Comparison of ENCODE assay signal across 24 mouse cellular contexts in the genomic region with DNA sequence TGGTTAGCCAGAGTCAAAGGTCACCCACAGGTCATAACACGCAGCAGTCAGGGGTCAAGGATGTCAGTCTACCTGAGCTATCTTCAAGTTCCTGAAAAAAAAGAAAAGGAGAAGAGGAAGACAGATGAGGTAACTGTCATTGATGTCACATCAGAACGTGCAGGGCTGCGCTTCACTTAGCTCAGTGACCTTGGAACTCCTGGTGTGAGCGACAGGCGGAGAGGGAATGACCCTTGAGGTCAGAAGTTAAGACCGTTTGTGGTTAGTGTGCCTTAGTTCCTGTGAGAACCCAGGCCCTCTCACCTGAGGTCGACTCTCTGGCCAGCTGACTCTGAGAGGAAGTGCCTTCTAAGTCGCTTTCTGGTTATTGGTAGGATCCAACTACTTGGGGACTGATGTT. TPM values are rescaled to one million over a fixed set of nuclear protein-coding genes. Genes with fewer than 3 reads are reported as not detected.
DNase-seq lines count a peak whose midpoint lies in the region; ATAC-seq and TF ChIP-seq lines count a peak whose summit lies in the region.
"Had no signal": no experiment of that assay in that cellular context is flagged by ENCODE, and none has a peak within 500 bp of the region (broad histone marks: within the 10 kb centered on the region; RNA-seq: fewer than 3 reads in every experiment).

No protein-coding gene starts in this region.

- peak overlapping the region; percentile 47 for H3K9ac ChIP-seq in liver, embryonic 14.5 days (replicated peaks)
- H3K9ac ChIP-seq in forebrain, postnatal 0 days, result no peak overlapping the region
- H3K9ac ChIP-seq in forebrain, embryonic 14.5 days (ENCODE audit: low read length), result no peak overlapping the region
- H3K9ac ChIP-seq: heart, embryonic 13.5 days; hindbrain, embryonic 14.5 days; intestine, embryonic 15.5 days; limb, embryonic 13.5 days had no signal

- H3K4me3 ChIP-seq in liver, embryonic 14.5 days (ENCODE audit: insufficient read depth in 1 of 2, low read depth in 2 of 2, low read length in 2 of 2), result no peak overlapping the region
- H3K4me3 ChIP-seq in forebrain, postnatal 0 days (ENCODE audit: low read depth, low read length), result no peak overlapping the region
- H3K4me3 ChIP-seq in forebrain, embryonic 14.5 days (ENCODE audit: low read depth, low read length), result no peak overlapping the region
- H3K4me3 ChIP-seq: embryonic facial prominence, embryonic 10.5 days; heart, embryonic 13.5 days; intestine, embryonic 15.5 days; limb, embryonic 13.5 days had no signal

- H3K4me2 ChIP-seq in liver, embryonic 14.5 days (ENCODE audit: low read depth), result no peak overlapping the region
- no peak overlapping the region for H3K4me2 ChIP-seq in forebrain, postnatal 0 days (ENCODE audit: low read depth)
- H3K4me2 ChIP-seq in forebrain, embryonic 14.5 days (ENCODE audit: low read length), result no peak overlapping the region
- H3K4me2 ChIP-seq: heart, embryonic 13.5 days; hindbrain, embryonic 14.5 days; intestine, embryonic 15.5 days; limb, embryonic 13.5 days had no signal

- H3K27ac ChIP-seq in liver, embryonic 14.5 days, result peak overlapping the region; percentile 86
- no peak overlapping the region for H3K27ac ChIP-seq in forebrain, postnatal 0 days (ENCODE audit: low read depth, low read length)
- no peak overlapping the region for H3K27ac ChIP-seq in forebrain, embryonic 14.5 days (ENCODE audit: low read depth, low read length)
- H3K27ac ChIP-seq: heart, embryonic 13.5 days; hindbrain, embryonic 14.5 days; intestine, embryonic 15.5 days; limb, embryonic 13.5 days had no signal

- H3K27me3 ChIP-seq in liver, embryonic 14.5 days (ENCODE audit: control insufficient read depth, insufficient read depth, low read length), result no peaks in the 10 kb centered on the region
- no peaks in the 10 kb centered on the region for H3K27me3 ChIP-seq in forebrain, postnatal 0 days (ENCODE audit: insufficient read depth, low read length)
- H3K27me3 ChIP-seq in forebrain, embryonic 14.5 days (replicated peaks; ENCODE audit: control insufficient read depth, insufficient read depth, low read length), result no peaks in the 10 kb centered on the region
- H3K27me3 ChIP-seq: heart, embryonic 13.5 days; intestine, embryonic 15.5 days; limb, embryonic 13.5 days had no signal

- peak; percentile 45 to 49 for DNase-seq in B cell, adult 2 months
- DNase-seq in liver, embryonic 14.5 days (ENCODE audit: low read depth in 3 of 3, low spot score in 3 of 3), result no peak
- peak; percentile 60 to 67 for DNase-seq in natural killer cell, adult 2 months (ENCODE audit: low spot score in 2 of 2)
- DNase-seq in forebrain, postnatal 0 days, result no peak
- no peak for DNase-seq in adrenal gland, adult (ENCODE audit: inconsistent age in 2 of 2, low spot score in 1 of 2)
- DNase-seq in forebrain, embryonic 14.5 days (ENCODE audit: low spot score), result no peak
- DNase-seq: cerebellum, adult 2 months; gastrocnemius, postnatal 36 days; kidney, postnatal 36 days; layer of hippocampus, adult 9-11 months; lung, postnatal 10 days; retina, postnatal 1 day; thymus, postnatal 25 days had no signal

- peak; percentile 34 for ATAC-seq in granulocyte monocyte progenitor cell, adult 5-6 weeks (replicated peaks; ENCODE audit: poor library complexity, severe bottlenecking)
- no peak for ATAC-seq in liver, embryonic 14.5 days (ENCODE audit: insufficient read depth)
- ATAC-seq in forebrain, postnatal 0 days, result no peak
- ATAC-seq in forebrain, embryonic 14.5 days, result no peak
- ATAC-seq: intestine, embryonic 15.5 days; midbrain, embryonic 16.5 days had no signal

- H3K9me3 ChIP-seq in liver, embryonic 14.5 days (ENCODE audit: control insufficient read depth, low read length), result no peaks in the 10 kb centered on the region
- H3K9me3 ChIP-seq in forebrain, postnatal 0 days (ENCODE audit: low read length), result no peaks in the 10 kb centered on the region
- H3K9me3 ChIP-seq in forebrain, embryonic 14.5 days (replicated peaks; ENCODE audit: control insufficient read depth, low read length), result no peaks in the 10 kb centered on the region
- H3K9me3 ChIP-seq: embryonic facial prominence, embryonic 10.5 days; heart, embryonic 13.5 days; intestine, embryonic 15.5 days; limb, embryonic 13.5 days had no signal

- TF ChIP-seq CTCF in liver, embryonic 14.5 days (IDR thresholded peaks at IDR 0.05; ENCODE audit: low read depth), result no peak
- TF ChIP-seq CTCF in forebrain, postnatal 0 days (IDR thresholded peaks at IDR 0.05; ENCODE audit: low read depth), result no peak

- peaks cover 32 to 55% of the 10 kb centered on the region in 2 experiments for H3K4me1 ChIP-seq in liver, embryonic 14.5 days (replicated peaks; ENCODE audit: control insufficient read depth in 2 of 2, insufficient read depth in 2 of 2, low read length in 1 of 2)
- H3K4me1 ChIP-seq in forebrain, postnatal 0 days (ENCODE audit: insufficient read depth), result no peaks in the 10 kb centered on the region
- H3K4me1 ChIP-seq in forebrain, embryonic 14.5 days (ENCODE audit: control insufficient read depth, insufficient read depth, low read length), result no peaks in the 10 kb centered on the region
- H3K4me1 ChIP-seq: intestine, embryonic 15.5 days; limb, embryonic 13.5 days had no signal

- TF ChIP-seq EP300 in liver, embryonic 14.5 days (IDR thresholded peaks at IDR 0.05; ENCODE audit: low read depth), result no peak

- H3K36me3 ChIP-seq in liver, embryonic 14.5 days (replicated peaks; ENCODE audit: control insufficient read depth, insufficient read depth, low read depth), result no peaks in the 10 kb centered on the region
- H3K36me3 ChIP-seq in forebrain, postnatal 0 days (ENCODE audit: insufficient read depth), result no peaks in the 10 kb centered on the region
- no peaks in the 10 kb centered on the region for H3K36me3 ChIP-seq in forebrain, embryonic 14.5 days (ENCODE audit: control insufficient read depth, insufficient read depth, low read length)
- H3K36me3 ChIP-seq: embryonic facial prominence, embryonic 10.5 days; heart, embryonic 13.5 days; intestine, embryonic 15.5 days; limb, embryonic 13.5 days had no signal

- 46% methylated on average over 8 of the region's 8 CpGs for WGBS in liver, embryonic 14.5 days (ENCODE audit: insufficient replicate concordance)
- WGBS in forebrain, postnatal 0 days, result 73% methylated on average over 8 of the region's 8 CpGs
- WGBS in forebrain, embryonic 14.5 days, result 71% methylated on average over 8 of the region's 8 CpGs

RNA-seq across cellular contexts. Expression of a gene that starts 20.1 kb away (rescaled TPM):
- 33.0 and 59.6 TPM in 2 replicates for total RNA-seq in granulocyte monocyte progenitor cell, adult 5-6 weeks (2014; fragmentation: Nextera tagmentation)
- total RNA-seq in granulocyte monocyte progenitor cell, adult 5-6 weeks (2017), result 89.9 and 94.0 TPM in 2 replicates
- 61.4 and 64.5 TPM in 2 replicates for polyA plus RNA-seq in liver, embryonic 14.5 days (2012; rRNA removed)
- polyA plus RNA-seq in liver, embryonic 14.5 days (2014; fragmentation: Nextera tagmentation; extraction: Ambion mirVana), result 60.4 and 69.9 TPM in 2 replicates
- 8.7 and 14.6 TPM in 2 replicates for total RNA-seq in forebrain, postnatal 0 days (2014; rRNA removed)
- 10.3 and 12.0 TPM in 2 replicates for polyA plus RNA-seq in forebrain, postnatal 0 days (2015; fragmentation: Nextera tagmentation; extraction: Ambion mirVana)
- polyA plus RNA-seq in forebrain, embryonic 14.5 days (2014; fragmentation: Nextera tagmentation; extraction: Ambion mirVana), result 11.4 and 15.7 TPM in 2 replicates

RNA-seq across cellular contexts. Expression of a gene that starts 38.7 kb away (rescaled TPM):
- total RNA-seq in granulocyte monocyte progenitor cell, adult 5-6 weeks (2014; fragmentation: Nextera tagmentation), result 0.47 TPM in 1 of 2 replicates, not detected in the other
- not detected in 2 replicates for total RNA-seq in granulocyte monocyte progenitor cell, adult 5-6 weeks (2017)
- polyA plus RNA-seq in liver, embryonic 14.5 days (2012; rRNA removed), result not detected in 2 replicates
- polyA plus RNA-seq in liver, embryonic 14.5 days (2014; fragmentation: Nextera tagmentation; extraction: Ambion mirVana), result not detected in 2 replicates
- not detected in 2 replicates for total RNA-seq in forebrain, postnatal 0 days (2014; rRNA removed)
- polyA plus RNA-seq in forebrain, postnatal 0 days (2015; fragmentation: Nextera tagmentation; extraction: Ambion mirVana), result not detected in 2 replicates
- not detected in 2 replicates for polyA plus RNA-seq in forebrain, embryonic 14.5 days (2014; fragmentation: Nextera tagmentation; extraction: Ambion mirVana)
- total RNA-seq: gastrocnemius, postnatal 36 days; heart, postnatal 25 days; left cerebral cortex, adult 8-10 months had no signal
- polyA plus RNA-seq: cerebellum, adult 2 months; embryonic facial prominence, embryonic 10.5 days; forebrain, embryonic 11.5 days; heart, embryonic 13.5 days; hindbrain, embryonic 14.5 days; intestine, embryonic 15.5 days; kidney, embryonic 14.5 days; limb, embryonic 13.5 days; midbrain, embryonic 16.5 days had no signal

RNA-seq across cellular contexts. Expression of a gene that starts 38.9 kb away (rescaled TPM):
- total RNA-seq in granulocyte monocyte progenitor cell, adult 5-6 weeks (2014; fragmentation: Nextera tagmentation), result 24.8 and 34.1 TPM in 2 replicates
- 8.3 and 10.2 TPM in 2 replicates for total RNA-seq in granulocyte monocyte progenitor cell, adult 5-6 weeks (2017)
- 3.3 and 3.6 TPM in 2 replicates for polyA plus RNA-seq in liver, embryonic 14.5 days (2012; rRNA removed)
- 2.3 and 2.9 TPM in 2 replicates for polyA plus RNA-seq in liver, embryonic 14.5 days (2014; fragmentation: Nextera tagmentation; extraction: Ambion mirVana)
- 35.5 and 38.8 TPM in 2 replicates for total RNA-seq in forebrain, postnatal 0 days (2014; rRNA removed)
- polyA plus RNA-seq in forebrain, postnatal 0 days (2015; fragmentation: Nextera tagmentation; extraction: Ambion mirVana), result 22.4 and 29.3 TPM in 2 replicates
- 18.4 and 21.3 TPM in 2 replicates for polyA plus RNA-seq in forebrain, embryonic 14.5 days (2014; fragmentation: Nextera tagmentation; extraction: Ambion mirVana)

RNA-seq across cellular contexts. Expression of a gene that starts 41.5 kb away (rescaled TPM):
- not detected in 2 replicates for total RNA-seq in granulocyte monocyte progenitor cell, adult 5-6 weeks (2014; fragmentation: Nextera tagmentation)
- total RNA-seq in granulocyte monocyte progenitor cell, adult 5-6 weeks (2017), result not detected in 2 replicates
- 0.09 TPM in 1 of 2 replicates, not detected in the other for polyA plus RNA-seq in liver, embryonic 14.5 days (2012; rRNA removed)
- not detected in 2 replicates for polyA plus RNA-seq in liver, embryonic 14.5 days (2014; fragmentation: Nextera tagmentation; extraction: Ambion mirVana)
- total RNA-seq in forebrain, postnatal 0 days (2014; rRNA removed), result not detected in 2 replicates
- polyA plus RNA-seq in forebrain, postnatal 0 days (2015; fragmentation: Nextera tagmentation; extraction: Ambion mirVana), result 0.16 and 0.74 TPM in 2 replicates
- 0.25 TPM in 1 of 2 replicates, not detected in the other for polyA plus RNA-seq in forebrain, embryonic 14.5 days (2014; fragmentation: Nextera tagmentation; extraction: Ambion mirVana)
- total RNA-seq: gastrocnemius, postnatal 36 days; heart, postnatal 25 days; left cerebral cortex, adult 8-10 months had no signal

Comparison
In these comparisons a context has a peak if more than half of its experiments do, and no peak if none do; other contexts are left out.
1. DNase-seq: peak in B cell, adult 2 months (2 of 2) and natural killer cell, adult 2 months (2 of 2); none in liver, embryonic 14.5 days (0 of 3), forebrain, postnatal 0 days (single experiment), adrenal gland, adult (0 of 2) and forebrain, embryonic 14.5 days (single experiment).